Mouse (Mus musculus): ENCODE measurements around the gene Gm28036. TPM values are rescaled to one million over a fixed set of nuclear protein-coding genes. Genes with fewer than 3 reads are reported as not detected.

The Gm28036 gene
- polyA plus RNA-seq, 1 experiment from 2014 or later, result 12.3 TPM

DNA sequence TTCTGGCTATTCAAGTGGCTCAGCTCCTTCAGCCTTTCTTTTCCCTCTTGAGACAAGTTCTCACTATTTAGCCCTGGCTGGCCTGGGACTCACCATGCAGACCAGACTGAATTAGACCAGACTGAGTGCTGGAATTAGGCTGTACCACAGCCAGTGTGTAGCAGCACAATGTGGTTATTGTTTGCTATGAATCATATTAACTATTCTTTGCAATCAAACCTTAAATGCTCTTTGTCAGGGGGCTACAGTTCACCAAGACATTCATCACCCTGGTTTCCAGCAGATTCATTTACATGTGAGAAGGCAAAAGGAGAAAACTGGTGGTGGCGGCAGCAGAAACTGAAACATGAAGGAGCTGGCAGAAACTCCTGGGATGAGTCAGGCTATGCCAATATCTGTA is 37.1 kb downstream of the Gm28036 start:
- H3K27me3 ChIP-seq (ENCODE audit: control insufficient read depth, insufficient read depth, low read length), result no peaks in the 10 kb centered on the region
- DNase-seq (ENCODE audit: low spot score) (no peak), ATAC-seq (ENCODE audit: low FRiP score) (peak; percentile 66; the same call in 1 of the 2 replicates)
- peaks cover 17% of the 10 kb centered on the region for H3K36me3 ChIP-seq (replicated peaks; ENCODE audit: control insufficient read depth, insufficient read depth)
- H3K4me1 ChIP-seq (replicated peaks; ENCODE audit: control insufficient read depth, insufficient read depth, low read length), result peaks cover 10% of the 10 kb centered on the region; the same call in 1 of the 2 replicates
- 0 out of 2 replicates have a peak overlapping the region, but pooled peaks have one; percentile 9 for H3K27ac ChIP-seq
- 30% methylated on average over 1 of the region's 1 CpGs for WGBS
- no peak overlapping the region for H3K4me3 ChIP-seq (replicated peaks; ENCODE audit: low read length)
- H3K9ac ChIP-seq, result no peak overlapping the region
- H3K4me2 ChIP-seq (replicated peaks), result no peak overlapping the region
- no peaks in the 10 kb centered on the region for H3K9me3 ChIP-seq (ENCODE audit: control insufficient read depth, low read length)

DNA sequence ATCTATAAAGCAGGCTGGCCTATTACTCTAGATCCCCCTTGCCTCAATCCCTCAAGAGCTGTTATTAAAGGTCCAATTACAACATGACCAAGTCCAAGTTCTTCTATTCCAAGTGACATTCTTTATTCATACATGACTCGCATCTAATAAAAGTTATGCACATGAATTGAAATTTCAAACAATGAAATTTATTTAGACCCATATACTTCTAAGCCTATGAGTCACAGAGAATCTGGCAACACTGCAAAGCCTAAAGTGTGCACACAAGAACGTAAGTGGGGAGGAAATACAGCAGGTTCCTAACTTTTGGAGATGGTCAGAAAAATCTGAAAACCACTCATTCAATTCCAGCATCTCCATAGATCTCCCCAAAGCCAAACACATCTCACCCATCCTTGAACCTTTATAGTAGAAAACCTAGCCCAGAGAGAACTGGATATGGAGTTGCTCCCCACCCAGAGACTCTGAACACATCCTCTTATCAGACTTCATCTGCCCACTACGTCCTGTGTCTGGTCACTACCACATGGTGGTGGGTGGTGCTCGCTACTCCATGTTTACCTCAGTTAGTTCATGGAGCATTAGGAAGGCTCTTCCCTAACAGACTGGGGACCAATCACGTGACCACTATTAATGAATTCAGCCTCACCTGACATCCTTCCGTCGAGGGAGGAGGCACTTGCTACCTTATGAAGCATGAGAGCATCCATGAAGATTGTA is 39.3 kb downstream of the Gm28036 start:
- DNase-seq (ENCODE audit: low spot score), result no peak
- Histone ChIP-seq H3K4me2 (replicated peaks) (no peak overlapping the region), H3K9me3 (ENCODE audit: control insufficient read depth, low read length) (no peaks in the 10 kb centered on the region), H3K9ac (no peak overlapping the region), H3K36me3 (replicated peaks; ENCODE audit: control insufficient read depth, insufficient read depth) (peaks cover 13% of the 10 kb centered on the region), H3K4me1 (replicated peaks; ENCODE audit: control insufficient read depth, insufficient read depth, low read length) (peaks cover 10% of the 10 kb centered on the region; the same call in 1 of the 2 replicates), H3K27me3 (ENCODE audit: control insufficient read depth, insufficient read depth, low read length) (no peaks in the 10 kb centered on the region), H3K27ac (no peak overlapping the region), H3K4me3 (replicated peaks; ENCODE audit: low read length) (no peak overlapping the region)
- WGBS, result 93% methylated on average over 7 of the region's 7 CpGs
- no peak for ATAC-seq (ENCODE audit: low FRiP score)

- H3K4me1 ChIP-seq (replicated peaks; ENCODE audit: control insufficient read depth, insufficient read depth, low read length), result peaks cover 1% of the 10 kb centered on the region; the same call in 1 of the 2 replicates
- no peaks in the 10 kb centered on the region for H3K27me3 ChIP-seq (ENCODE audit: control insufficient read depth, insufficient read depth, low read length)
- no peak for DNase-seq (ENCODE audit: low spot score)
- no peak for ATAC-seq (ENCODE audit: low FRiP score)
- H3K36me3 ChIP-seq (replicated peaks; ENCODE audit: control insufficient read depth, insufficient read depth), result peaks cover 1% of the 10 kb centered on the region
- no peak overlapping the region for H3K9ac ChIP-seq
- no peak overlapping the region for H3K27ac ChIP-seq
- H3K9me3 ChIP-seq (ENCODE audit: control insufficient read depth, low read length), result no peaks in the 10 kb centered on the region
- no peak overlapping the region for H3K4me2 ChIP-seq (replicated peaks)
- 91% methylated on average over 3 of the region's 3 CpGs for WGBS
- no peak overlapping the region for H3K4me3 ChIP-seq (replicated peaks; ENCODE audit: low read length)
Measured at GRCm38 (mm10) chr2:156084541-156084940, 42.4 kb downstream of the Gm28036 start.

GRCm38 (mm10) chr2:156080391-156080790 is 46.5 kb downstream of the Gm28036 start:
- Histone ChIP-seq H3K4me3 (replicated peaks; ENCODE audit: low read length) (no peak overlapping the region), H3K4me2 (replicated peaks) (no peak overlapping the region), H3K27ac (no peak overlapping the region), H3K36me3 (replicated peaks; ENCODE audit: control insufficient read depth, insufficient read depth) (peaks cover 38% of the 10 kb centered on the region), H3K9me3 (ENCODE audit: control insufficient read depth, low read length) (no peaks in the 10 kb centered on the region), H3K9ac (no peak overlapping the region), H3K27me3 (ENCODE audit: control insufficient read depth, insufficient read depth, low read length) (no peaks in the 10 kb centered on the region), H3K4me1 (replicated peaks; ENCODE audit: control insufficient read depth, insufficient read depth, low read length) (no peaks in the 10 kb centered on the region; the same call in 1 of the 2 replicates)
- ATAC-seq (ENCODE audit: low FRiP score) (no peak), DNase-seq (ENCODE audit: low spot score) (no peak)
- WGBS, result 81% methylated on average over 7 of the region's 7 CpGs

DNA sequence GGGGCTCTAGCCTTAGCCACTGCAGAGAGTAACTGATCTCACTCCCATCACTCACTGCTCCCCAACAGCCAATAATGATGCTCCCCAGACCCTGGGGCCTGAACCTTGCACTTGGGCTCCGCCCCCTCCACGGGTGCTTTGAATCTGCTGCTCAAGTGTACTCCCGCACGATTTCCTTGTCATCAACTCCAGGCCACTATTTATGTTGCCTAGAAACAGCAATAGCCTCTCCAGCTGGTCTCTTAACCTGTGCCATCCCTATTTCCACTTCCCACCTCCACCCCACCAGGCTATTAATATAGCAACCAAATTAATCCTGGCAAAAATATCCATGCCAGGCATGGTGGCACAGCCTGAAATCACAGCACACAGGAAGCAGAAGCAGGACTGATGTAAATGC is 47.2 kb downstream of the Gm28036 start:
- no peaks in the 10 kb centered on the region for H3K9me3 ChIP-seq (ENCODE audit: control insufficient read depth, low read length)
- H3K4me1 ChIP-seq (replicated peaks; ENCODE audit: control insufficient read depth, insufficient read depth, low read length), result no peaks in the 10 kb centered on the region; the same call in 1 of the 2 replicates
- H3K27me3 ChIP-seq (ENCODE audit: control insufficient read depth, insufficient read depth, low read length), result no peaks in the 10 kb centered on the region
- no peak overlapping the region for H3K27ac ChIP-seq
- 54% methylated on average over 4 of the region's 4 CpGs for WGBS
- H3K9ac ChIP-seq, result no peak overlapping the region
- no peak overlapping the region for H3K4me2 ChIP-seq (replicated peaks)
- DNase-seq (ENCODE audit: low spot score) (no peak), ATAC-seq (ENCODE audit: low FRiP score) (no peak)
- no peak overlapping the region for H3K4me3 ChIP-seq (replicated peaks; ENCODE audit: low read length)
- peaks cover 46% of the 10 kb centered on the region for H3K36me3 ChIP-seq (replicated peaks; ENCODE audit: control insufficient read depth, insufficient read depth)

GRCm38 (mm10) chr2:156079183-156079560 is 47.7 kb downstream of the Gm28036 start:
- WGBS, result 93% methylated on average over 8 of the region's 8 CpGs
- no peak for ATAC-seq (ENCODE audit: low FRiP score)
- H3K36me3 ChIP-seq (replicated peaks; ENCODE audit: control insufficient read depth, insufficient read depth), result peaks cover 51% of the 10 kb centered on the region

DNA sequence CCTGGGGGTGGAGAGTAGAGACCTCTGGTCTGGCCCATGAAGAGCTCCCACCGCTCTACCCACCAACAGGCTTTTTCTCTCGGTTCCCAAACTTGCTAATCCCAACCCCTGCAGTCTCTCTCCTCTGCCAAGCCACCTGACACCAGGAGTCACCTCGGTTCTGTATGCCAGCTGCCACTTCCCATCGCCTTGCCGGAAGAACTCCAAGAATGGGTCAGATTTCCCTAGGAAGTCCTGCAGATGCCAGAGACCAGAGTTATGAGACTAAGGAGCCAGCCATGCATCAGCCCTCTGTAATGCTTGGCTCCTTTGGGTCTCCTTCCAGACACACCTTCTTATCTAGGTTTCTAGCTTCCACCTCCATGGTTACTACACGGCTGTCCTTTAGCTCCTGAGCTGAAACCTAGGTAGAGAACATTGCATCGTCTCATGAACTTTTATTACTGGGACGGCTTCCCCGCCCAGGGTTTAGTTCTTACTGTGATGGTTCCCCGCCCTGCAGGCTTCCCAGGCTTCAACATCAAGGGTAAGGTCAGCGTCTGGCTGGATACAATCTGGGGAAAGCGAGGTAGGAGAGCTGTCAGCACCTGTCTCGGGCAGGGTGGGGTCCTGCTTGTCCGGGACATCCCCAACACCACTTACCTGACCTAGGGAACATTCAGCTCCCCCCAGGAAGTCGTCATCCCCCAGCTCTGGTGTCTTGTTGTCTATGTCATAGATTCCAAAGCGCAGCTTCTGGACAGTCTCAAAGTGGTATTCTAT is 48.3 kb downstream of the Gm28036 start:
- Histone ChIP-seq H3K9me3 (ENCODE audit: control insufficient read depth, low read length) (no peaks in the 10 kb centered on the region), H3K36me3 (replicated peaks; ENCODE audit: control insufficient read depth, insufficient read depth) (peaks cover 56% of the 10 kb centered on the region), H3K4me1 (replicated peaks; ENCODE audit: control insufficient read depth, insufficient read depth, low read length) (no peaks in the 10 kb centered on the region; the same call in 1 of the 2 replicates), H3K27me3 (ENCODE audit: control insufficient read depth, insufficient read depth, low read length) (no peaks in the 10 kb centered on the region), H3K4me3 (replicated peaks; ENCODE audit: low read length) (no peak overlapping the region), H3K9ac (no peak overlapping the region), H3K4me2 (replicated peaks) (no peak overlapping the region), H3K27ac (no peak overlapping the region)
- ATAC-seq (ENCODE audit: low FRiP score) (no peak), DNase-seq (ENCODE audit: low spot score) (no peak)
- 94% methylated on average over 16 of the region's 16 CpGs for WGBS

More at GRCm38 (mm10) chr2:156079183-156079560, 47.7 kb downstream of the Gm28036 start:
- H3K27ac ChIP-seq, result no peak overlapping the region
- no peaks in the 10 kb centered on the region for H3K9me3 ChIP-seq (ENCODE audit: control insufficient read depth, low read length)
- H3K4me1 ChIP-seq (replicated peaks; ENCODE audit: control insufficient read depth, insufficient read depth, low read length), result no peaks in the 10 kb centered on the region; the same call in 1 of the 2 replicates
- no peak overlapping the region for H3K4me3 ChIP-seq (replicated peaks; ENCODE audit: low read length)
- H3K4me2 ChIP-seq (replicated peaks), result no peak overlapping the region
- DNase-seq (ENCODE audit: low spot score), result no peak
- H3K27me3 ChIP-seq (ENCODE audit: control insufficient read depth, insufficient read depth, low read length), result no peaks in the 10 kb centered on the region
- H3K9ac ChIP-seq, result no peak overlapping the region

- no peaks in the 10 kb centered on the region; the same call in 1 of the 2 replicates for H3K4me1 ChIP-seq (replicated peaks; ENCODE audit: control insufficient read depth, insufficient read depth, low read length)
- H3K4me2 ChIP-seq (replicated peaks), result no peak overlapping the region
- peaks cover 67% of the 10 kb centered on the region for H3K36me3 ChIP-seq (replicated peaks; ENCODE audit: control insufficient read depth, insufficient read depth)
- no peak overlapping the region for H3K27ac ChIP-seq
- no peak overlapping the region for H3K4me3 ChIP-seq (replicated peaks; ENCODE audit: low read length)
- ATAC-seq (ENCODE audit: low FRiP score) (no peak), DNase-seq (ENCODE audit: low spot score) (no peak)
- no peak overlapping the region for H3K9ac ChIP-seq
- no peaks in the 10 kb centered on the region for H3K27me3 ChIP-seq (ENCODE audit: control insufficient read depth, insufficient read depth, low read length)
- WGBS, result 91% methylated on average over 7 of the region's 7 CpGs
- no peaks in the 10 kb centered on the region for H3K9me3 ChIP-seq (ENCODE audit: control insufficient read depth, low read length)
Measured at GRCm38 (mm10) chr2:156077461-156077860, 49.4 kb downstream of the Gm28036 start.

GRCm38 (mm10) chr2:156073725-156074124 is 53.2 kb downstream of the Gm28036 start:
- Histone ChIP-seq H3K36me3 (replicated peaks; ENCODE audit: control insufficient read depth, insufficient read depth) (peaks cover 98% of the 10 kb centered on the region), H3K4me3 (replicated peaks; ENCODE audit: low read length) (no peak overlapping the region), H3K27me3 (ENCODE audit: control insufficient read depth, insufficient read depth, low read length) (no peaks in the 10 kb centered on the region), H3K9me3 (ENCODE audit: control insufficient read depth, low read length) (no peaks in the 10 kb centered on the region), H3K9ac (no peak overlapping the region), H3K4me2 (replicated peaks) (no peak overlapping the region), H3K4me1 (replicated peaks; ENCODE audit: control insufficient read depth, insufficient read depth, low read length) (no peaks in the 10 kb centered on the region), H3K27ac (no peak overlapping the region)
- WGBS, result 96% methylated on average over 15 of the region's 15 CpGs
- no peak for DNase-seq (ENCODE audit: low spot score)
- no peak for ATAC-seq (ENCODE audit: low FRiP score)

Data from hindbrain, embryonic 14.5 days (tissue).